Mouse (Mus musculus) embryonic facial prominence, embryonic 15.5 days (tissue): ENCODE data around the gene Tm4sf19. TPM values are rescaled to one million over a fixed set of nuclear protein-coding genes. Genes with fewer than 3 reads are reported as not detected.
"Not testable (repeated sequence)": the region's sequence is repeated elsewhere in the genome, so short reads cannot be mapped to it uniquely, and the experiment has no call there.

Experiments used
- ATAC-seq: fragments of 200-750 bp; cut with Nextera tagmentation; 2 replicates; pipeline ENCODE4 v1.8.0; 2017; ENCODE audit warnings: low read depth, moderate TSS enrichment; ENCODE audit not compliant: insufficient number of reproducible peaks, low FRiP score, low TSS enrichment
- H3K27ac ChIP-seq: fragments of 300-500 bp; sonication (generic); replicated peaks from 2 replicates; pipeline ENCODE4 v1.5.1; 2015; ENCODE audit warnings: mild to moderate bottlenecking, inconsistent platforms
- H3K27me3 ChIP-seq: fragments of 300-500 bp; sonication (generic); 2 replicates; pipeline ENCODE4 v1.6.1; 2015; ENCODE audit warnings: inconsistent platforms
- H3K36me3 ChIP-seq: fragments of 300-500 bp; sonication (generic); 2 replicates; pipeline ENCODE4 v1.6.1; 2015; ENCODE audit warnings: mild to moderate bottlenecking, inconsistent platforms
- H3K4me1 ChIP-seq: fragments of 300-500 bp; sonication (generic); 2 replicates; pipeline ENCODE4 v1.6.1; 2015; ENCODE audit warnings: inconsistent platforms
- H3K4me2 ChIP-seq: fragments of 300-500 bp; sonication (generic); replicated peaks from 2 replicates; pipeline ENCODE4 v1.6.1; 2015; ENCODE audit warnings: mild to moderate bottlenecking, inconsistent platforms
- H3K4me3 ChIP-seq: fragments of 300-500 bp; sonication (generic); replicated peaks from 2 replicates; pipeline ENCODE4 v1.5.1; 2015; ENCODE audit warnings: mild to moderate bottlenecking, inconsistent platforms
- H3K9ac ChIP-seq: fragments of 300-500 bp; sonication (generic); 2 replicates; pipeline ENCODE4 v1.6.1; 2015; ENCODE audit warnings: inconsistent platforms
- H3K9me3 ChIP-seq: fragments of 300-500 bp; sonication (generic); replicated peaks from 2 replicates; pipeline ENCODE4 v1.6.1; 2016; ENCODE audit warnings: inconsistent platforms
- WGBS: fragments of 180-500 bp; shearing (Covaris S2); methylation state at CpG from one replicate; pipeline ENCODE4 v1.1.7; 2015; 5-methylcytosine and 5-hydroxymethylcytosine counted together
- polyA plus RNA-seq: library from polyadenylated mRNA; unstranded; fragments of >200 nt; fragmentation: Nextera tagmentation; extraction: Ambion mirVana; gene quantifications from 2 replicates; pipeline ENCODE4 v1.2.1, GENCODE M21; 2015

Gene Tm4sf19
- polyA plus RNA-seq, 1 experiment from 2014 or later = 0.35 TPM

DNA sequence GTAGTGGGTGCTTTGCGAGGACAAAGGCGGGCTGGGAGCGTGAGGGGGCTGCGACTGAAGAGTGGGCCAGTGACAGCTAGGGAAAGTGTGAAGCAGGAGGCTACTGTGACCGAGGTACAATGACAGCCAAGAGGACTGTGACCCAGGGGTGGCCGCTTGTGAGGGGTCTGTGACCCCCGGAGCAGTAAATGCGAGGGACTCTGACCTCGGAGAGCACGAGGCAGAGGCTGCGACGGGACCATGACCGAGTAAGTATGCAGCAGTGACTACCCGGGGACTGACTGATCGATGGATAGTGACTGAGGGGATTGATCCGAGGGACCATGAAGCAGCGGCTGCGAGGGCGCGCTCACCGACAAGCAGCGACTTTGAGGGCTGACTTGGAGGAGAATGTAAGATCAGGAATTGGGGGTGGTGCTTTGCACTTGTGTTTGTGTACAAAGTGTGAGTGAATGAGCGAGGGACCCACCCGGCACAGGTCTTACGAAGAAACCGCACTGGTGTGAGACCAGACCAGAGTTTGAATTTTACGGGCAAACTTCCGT, 30.8 kb downstream of the Tm4sf19 start:
- peak overlapping the region; percentile 80 for H3K4me2 ChIP-seq
- under 1% methylated on average over 28 of the region's 28 CpGs for WGBS
- H3K9ac ChIP-seq = peak overlapping the region; percentile 73
- peak overlapping the region; percentile 84 for H3K4me3 ChIP-seq
- peaks cover 14% of the 10 kb centered on the region for H3K4me1 ChIP-seq
- ATAC-seq = 0 out of 2 replicates have a peak, but pooled peaks have one; percentile 9
- H3K9me3 ChIP-seq = no peaks in the 10 kb centered on the region
- no peaks in the 10 kb centered on the region for H3K27me3 ChIP-seq
- peak overlapping the region; percentile 87 for H3K27ac ChIP-seq
- H3K36me3 ChIP-seq = no peaks in the 10 kb centered on the region

DNA sequence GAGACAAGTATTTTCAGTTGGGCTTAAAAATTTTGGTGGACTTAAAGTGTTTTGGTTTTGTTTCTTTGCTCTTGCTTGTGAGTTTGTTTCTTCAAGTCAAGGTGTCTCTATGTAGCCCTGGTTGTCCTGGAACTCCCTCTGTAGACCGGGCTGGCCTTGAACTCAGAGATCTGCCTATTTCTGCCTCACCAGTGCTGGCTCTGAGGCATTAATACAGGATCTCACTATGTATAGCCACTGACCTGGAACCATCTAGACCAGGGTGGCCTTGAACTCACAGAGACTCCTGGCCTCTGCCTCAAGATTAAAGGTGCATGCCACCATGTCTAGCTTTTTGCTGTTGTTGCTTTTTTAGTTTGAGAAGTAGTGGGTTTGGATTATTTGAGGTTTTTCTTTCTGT, 31.6 kb downstream of the Tm4sf19 start:
- Histone ChIP-seq H3K27ac (no peak overlapping the region), H3K4me3 (peak overlapping the region; percentile 84), H3K4me2 (peak overlapping the region; percentile 80), H3K27me3 (no peaks in the 10 kb centered on the region), H3K9ac (no peak overlapping the region), H3K4me1 (peaks cover 14% of the 10 kb centered on the region), H3K9me3 (no peaks in the 10 kb centered on the region), H3K36me3 (no peaks in the 10 kb centered on the region)
- no peak for ATAC-seq
- 93% methylated on average over 1 of the region's 1 CpGs for WGBS

DNA sequence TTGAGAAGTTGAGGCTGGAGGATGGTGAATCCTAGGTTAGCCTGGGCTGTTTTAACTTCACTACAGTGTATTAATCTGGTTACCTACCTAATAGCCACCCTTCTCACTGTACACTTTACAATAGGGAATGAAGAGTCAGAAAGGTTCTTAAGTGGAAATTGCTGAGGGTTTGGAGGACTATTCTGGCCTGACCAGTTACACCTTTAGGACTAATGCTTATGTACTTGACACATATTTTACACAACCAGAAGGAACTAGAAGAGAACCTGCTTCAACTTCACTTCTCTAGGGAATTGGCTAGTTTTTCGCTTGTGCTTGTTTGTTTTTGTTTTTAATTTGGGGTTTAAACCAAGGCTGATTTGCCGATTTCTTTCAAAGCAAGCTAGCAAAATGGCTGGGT, 32.8 kb downstream of the Tm4sf19 start:
- Histone ChIP-seq H3K4me3 (no peak overlapping the region), H3K27me3 (no peaks in the 10 kb centered on the region), H3K4me1 (peaks cover 14% of the 10 kb centered on the region), H3K27ac (no peak overlapping the region), H3K36me3 (no peaks in the 10 kb centered on the region), H3K9ac (no peak overlapping the region), H3K9me3 (no peaks in the 10 kb centered on the region), H3K4me2 (no peak overlapping the region)
- 67% methylated on average over 2 of the region's 2 CpGs for WGBS
- ATAC-seq = no peak

DNA sequence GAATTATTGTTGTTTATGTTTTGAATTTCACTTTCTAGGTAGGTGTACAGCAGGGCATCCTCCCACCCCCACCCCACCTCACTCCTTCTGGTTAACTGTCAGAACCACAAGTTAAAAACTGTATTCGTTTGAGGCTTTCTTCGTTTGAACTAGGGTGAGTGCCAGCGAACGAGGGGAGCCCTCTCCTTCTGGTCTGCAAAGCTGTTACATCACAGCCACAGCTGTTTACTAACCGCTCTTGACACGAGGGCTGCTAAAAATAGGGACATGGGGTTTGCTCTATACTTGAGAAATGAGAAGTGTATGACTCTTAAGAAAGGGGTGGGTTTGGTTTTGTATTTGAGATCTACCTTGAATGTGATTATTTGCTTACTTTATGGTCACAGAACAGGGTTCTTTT, 33.8 kb downstream of the Tm4sf19 start:
- H3K9ac ChIP-seq = no peak overlapping the region
- WGBS = 52% methylated on average over 6 of the region's 6 CpGs
- no peak for ATAC-seq
- no peak overlapping the region for H3K4me3 ChIP-seq
- no peaks in the 10 kb centered on the region for H3K9me3 ChIP-seq
- H3K27ac ChIP-seq = no peak overlapping the region
- no peak overlapping the region for H3K4me2 ChIP-seq
- H3K4me1 ChIP-seq = peaks cover 14% of the 10 kb centered on the region
- H3K36me3 ChIP-seq = no peaks in the 10 kb centered on the region
- no peaks in the 10 kb centered on the region for H3K27me3 ChIP-seq

DNA sequence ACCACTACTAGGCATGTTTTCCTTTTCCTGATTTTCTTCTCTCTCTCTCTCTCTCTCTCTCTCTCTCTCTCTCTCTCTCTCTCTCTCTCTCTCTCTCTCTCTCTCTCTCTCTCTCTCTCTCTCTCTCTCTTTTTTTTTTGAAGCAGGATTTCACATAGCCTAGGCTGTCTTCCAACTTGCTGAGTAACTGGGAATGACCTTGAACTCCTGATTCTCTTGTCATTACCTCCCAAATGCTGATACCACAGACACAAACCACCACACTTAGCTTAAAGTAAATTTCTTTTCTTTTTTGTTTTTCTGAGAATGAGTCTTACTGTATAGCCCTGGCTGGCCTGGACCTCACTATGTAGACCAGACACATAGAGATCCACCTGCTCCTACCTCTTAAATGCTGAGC, 34.4 kb downstream of the Tm4sf19 start:
- H3K27me3 ChIP-seq = no peaks in the 10 kb centered on the region
- no peak overlapping the region for H3K4me2 ChIP-seq
- no peak for ATAC-seq
- H3K9ac ChIP-seq = no peak overlapping the region
- no peaks in the 10 kb centered on the region for H3K36me3 ChIP-seq
- peaks cover 13% of the 10 kb centered on the region for H3K4me1 ChIP-seq
- H3K9me3 ChIP-seq = no peaks in the 10 kb centered on the region
- H3K27ac ChIP-seq = no peak overlapping the region
- H3K4me3 ChIP-seq = no peak overlapping the region

DNA sequence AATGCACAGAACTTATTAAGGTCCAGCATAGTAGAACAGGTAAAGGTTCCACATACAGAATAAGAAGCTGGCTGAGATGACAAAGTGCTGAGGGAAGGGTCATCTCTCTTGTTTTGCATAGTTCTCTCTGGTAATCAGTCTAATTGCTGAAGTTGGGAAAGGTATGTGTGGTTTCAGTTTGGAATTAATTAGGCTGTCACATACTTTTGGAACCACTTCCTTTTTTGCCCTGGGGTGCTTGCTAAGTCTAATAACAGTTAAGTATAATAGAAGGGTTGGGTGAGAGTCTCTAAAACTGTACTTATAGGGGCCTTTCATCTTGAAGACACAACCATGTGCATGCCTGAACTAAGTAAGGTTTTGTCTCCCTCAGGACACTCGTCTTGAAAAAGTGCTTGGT, 36.4 kb downstream of the Tm4sf19 start:
- Histone ChIP-seq H3K9me3 (no peaks in the 10 kb centered on the region), H3K36me3 (no peaks in the 10 kb centered on the region), H3K4me3 (no peak overlapping the region), H3K27me3 (no peaks in the 10 kb centered on the region), H3K4me1 (peaks cover 6% of the 10 kb centered on the region), H3K4me2 (no peak overlapping the region), H3K27ac (no peak overlapping the region), H3K9ac (no peak overlapping the region)
- no peak for ATAC-seq
- 22% methylated on average over 1 of the region's 1 CpGs for WGBS

DNA sequence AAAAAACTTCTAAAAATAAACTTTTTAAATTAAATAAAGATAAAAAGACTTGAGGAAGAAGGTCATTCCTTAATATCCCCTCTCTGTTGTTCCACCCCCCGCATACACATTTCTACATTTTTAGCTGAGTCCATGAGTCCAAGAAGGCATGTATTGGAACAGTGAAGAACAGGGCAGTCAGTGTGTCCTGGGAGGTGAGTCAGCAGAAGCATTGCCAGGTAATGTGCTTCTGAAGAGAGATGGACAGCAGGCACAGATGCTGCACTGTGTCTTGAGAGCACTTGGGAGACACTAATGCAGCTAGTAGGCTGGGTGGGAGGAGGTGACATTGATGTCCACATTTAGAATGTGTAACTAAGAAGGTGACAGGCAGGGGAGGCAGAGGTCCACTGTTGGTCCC, 37.0 kb downstream of the Tm4sf19 start:
- Histone ChIP-seq H3K4me3 (no peak overlapping the region), H3K4me2 (no peak overlapping the region), H3K9me3 (no peaks in the 10 kb centered on the region), H3K27ac (no peak overlapping the region), H3K9ac (no peak overlapping the region), H3K36me3 (no peaks in the 10 kb centered on the region), H3K4me1 (no peaks in the 10 kb centered on the region), H3K27me3 (no peaks in the 10 kb centered on the region)
- ATAC-seq = no peak
- WGBS = 88% methylated on average over 1 of the region's 1 CpGs

DNA sequence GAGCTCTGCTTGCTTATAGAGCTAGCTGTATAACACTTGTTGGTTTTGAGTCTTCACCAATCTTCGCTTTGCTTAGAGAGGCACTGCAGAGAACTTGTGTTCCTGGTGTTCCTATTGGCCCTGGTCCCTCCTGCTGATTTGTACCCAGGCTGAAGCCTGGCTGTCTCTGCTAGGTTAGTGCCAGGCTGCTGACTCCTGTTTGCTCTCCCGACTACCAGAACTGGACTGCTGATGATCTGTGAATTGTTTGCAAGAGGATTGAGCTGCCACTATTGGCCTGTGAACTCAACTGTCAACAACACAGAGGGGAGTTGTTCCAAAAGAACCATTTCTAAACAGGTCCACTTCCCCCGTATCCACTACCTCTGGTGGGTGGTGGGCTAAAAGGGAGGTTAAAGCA, 41.1 kb downstream of the Tm4sf19 start:
- no peak overlapping the region for H3K4me2 ChIP-seq
- 91% methylated on average over 3 of the region's 3 CpGs for WGBS
- no peaks in the 10 kb centered on the region for H3K9me3 ChIP-seq
- H3K9ac ChIP-seq = no peak overlapping the region
- no peaks in the 10 kb centered on the region for H3K27me3 ChIP-seq
- H3K4me1 ChIP-seq = no peaks in the 10 kb centered on the region
- no peak overlapping the region for H3K27ac ChIP-seq
- no peaks in the 10 kb centered on the region for H3K36me3 ChIP-seq
- no peak overlapping the region for H3K4me3 ChIP-seq
- no peak for ATAC-seq

DNA sequence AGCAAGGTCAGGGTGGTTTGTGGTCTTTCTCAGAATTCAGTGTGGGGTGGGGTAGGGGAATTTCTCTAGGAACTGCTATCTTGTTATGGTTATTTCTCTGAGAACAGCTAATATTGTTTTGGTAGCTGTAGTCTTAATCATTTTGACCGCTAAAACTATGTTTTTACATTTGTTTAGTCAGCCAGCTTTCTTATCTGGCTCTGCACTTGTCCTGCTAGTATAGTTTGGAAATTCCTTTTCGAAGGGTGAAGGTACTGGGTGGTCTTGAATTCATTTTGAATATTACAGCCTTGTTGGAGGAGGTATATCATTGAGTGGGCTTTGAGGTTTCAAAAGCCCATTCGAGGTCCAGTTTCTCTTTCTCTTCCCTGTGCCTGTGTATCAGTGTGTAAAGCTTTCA, 44.3 kb downstream of the Tm4sf19 start:
- not testable (repeated sequence) for H3K9me3 ChIP-seq, H3K9ac ChIP-seq, H3K27ac ChIP-seq, H3K4me2 ChIP-seq, H3K27me3 ChIP-seq, H3K4me1 ChIP-seq, H3K4me3 ChIP-seq, H3K36me3 ChIP-seq, ATAC-seq
- WGBS = 91% methylated on average over 3 of the region's 3 CpGs

DNA sequence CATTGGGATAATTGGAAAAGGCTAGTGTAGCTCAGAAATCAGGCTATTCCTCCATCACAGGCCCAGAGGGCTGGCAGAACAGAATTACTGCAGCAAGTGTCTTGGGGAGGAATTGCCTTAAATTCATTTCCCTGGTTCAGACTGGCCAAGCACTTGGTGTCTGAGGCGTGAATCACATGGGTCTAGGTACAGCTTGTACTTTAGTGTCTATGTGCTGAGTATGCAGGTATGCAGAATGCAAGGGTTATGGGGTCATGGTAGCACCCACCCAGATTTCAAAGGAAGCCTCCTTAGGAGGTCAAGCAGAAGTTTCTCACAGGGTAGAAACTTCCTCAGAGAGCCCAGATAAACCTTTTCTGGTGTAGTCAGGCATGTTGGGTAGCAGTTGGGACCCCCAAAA, 45.3 kb downstream of the Tm4sf19 start:
- Histone ChIP-seq H3K4me1 (no peaks in the 10 kb centered on the region), H3K27ac (no peak overlapping the region), H3K9ac (no peak overlapping the region), H3K36me3 (no peaks in the 10 kb centered on the region), H3K27me3 (no peaks in the 10 kb centered on the region), H3K9me3 (no peaks in the 10 kb centered on the region), H3K4me2 (no peak overlapping the region), H3K4me3 (no peak overlapping the region)
- WGBS = 85% methylated on average over 1 of the region's 1 CpGs
- ATAC-seq = no peak

DNA sequence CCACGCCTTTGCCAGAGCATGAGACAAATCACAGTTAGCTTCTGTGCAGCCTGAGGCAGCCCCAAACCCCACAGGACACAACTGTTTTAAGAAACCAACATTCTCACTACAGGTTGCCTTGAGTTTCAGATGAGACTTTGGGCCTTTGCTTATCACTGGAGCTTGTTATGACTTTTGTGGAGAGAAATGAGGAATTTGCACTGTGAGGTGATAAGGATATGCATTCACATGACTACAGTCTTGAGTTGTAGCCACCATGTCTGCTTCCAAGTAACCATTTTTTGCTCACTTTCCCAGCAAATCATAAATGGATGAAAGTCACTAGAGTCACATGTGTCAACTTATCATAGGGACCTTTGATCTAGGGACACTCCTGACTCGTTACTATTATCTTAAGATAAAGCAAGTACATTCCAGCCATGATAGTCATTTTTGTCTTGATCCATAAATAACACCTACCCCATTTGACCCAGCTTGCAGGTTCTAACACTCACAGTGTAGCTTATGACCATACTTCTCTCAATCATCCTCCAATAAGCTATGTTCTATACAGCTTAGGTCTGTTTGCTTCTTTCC, 46.3 kb downstream of the Tm4sf19 start:
- no peak for ATAC-seq
- Histone ChIP-seq H3K27ac (no peak overlapping the region), H3K4me2 (no peak overlapping the region), H3K36me3 (no peaks in the 10 kb centered on the region), H3K4me3 (no peak overlapping the region), H3K27me3 (no peaks in the 10 kb centered on the region), H3K4me1 (no peaks in the 10 kb centered on the region), H3K9me3 (no peaks in the 10 kb centered on the region), H3K9ac (no peak overlapping the region)
- 83% methylated on average over 2 of the region's 2 CpGs for WGBS

DNA sequence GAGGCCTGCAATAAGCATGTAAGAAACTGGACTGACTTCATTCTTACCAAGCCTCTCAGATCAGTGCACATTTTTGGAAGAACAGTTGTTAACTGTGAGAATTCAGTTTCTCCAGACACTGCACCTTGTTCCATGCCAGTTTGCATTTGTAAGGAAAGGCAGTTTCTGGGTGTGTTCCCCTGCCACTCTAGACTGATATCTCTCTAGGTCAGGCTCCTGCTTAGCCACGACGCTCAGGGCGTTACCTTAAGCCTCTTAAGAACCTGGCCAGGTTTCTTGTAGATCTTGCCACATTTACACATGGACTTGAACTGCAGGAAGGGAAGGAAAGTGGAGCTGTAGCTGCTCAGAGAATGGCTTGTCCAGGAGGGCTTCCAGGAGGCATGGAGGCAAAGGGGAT, 49.4 kb downstream of the Tm4sf19 start:
- H3K9me3 ChIP-seq = no peaks in the 10 kb centered on the region
- ATAC-seq = no peak
- WGBS = 79% methylated on average over 3 of the region's 3 CpGs

More for the DNA sequence above, 49.4 kb downstream of the Tm4sf19 start:
- Histone ChIP-seq H3K4me2 (no peak overlapping the region), H3K9ac (no peak overlapping the region), H3K4me1 (peaks cover 1% of the 10 kb centered on the region; the same call in 1 of the 2 replicates), H3K27ac (no peak overlapping the region), H3K4me3 (no peak overlapping the region), H3K27me3 (no peaks in the 10 kb centered on the region), H3K36me3 (0 out of 2 replicates have a peak, but pooled peaks cover 9% of the 10 kb centered on the region)
